Mouse (Mus musculus): ENCODE data around the gene Pkdcc. TPM values are rescaled to one million over a fixed set of nuclear protein-coding genes. Genes with fewer than 3 reads are reported as not detected.

Pkdcc gene
- total RNA-seq (2023): not detected

DNA sequence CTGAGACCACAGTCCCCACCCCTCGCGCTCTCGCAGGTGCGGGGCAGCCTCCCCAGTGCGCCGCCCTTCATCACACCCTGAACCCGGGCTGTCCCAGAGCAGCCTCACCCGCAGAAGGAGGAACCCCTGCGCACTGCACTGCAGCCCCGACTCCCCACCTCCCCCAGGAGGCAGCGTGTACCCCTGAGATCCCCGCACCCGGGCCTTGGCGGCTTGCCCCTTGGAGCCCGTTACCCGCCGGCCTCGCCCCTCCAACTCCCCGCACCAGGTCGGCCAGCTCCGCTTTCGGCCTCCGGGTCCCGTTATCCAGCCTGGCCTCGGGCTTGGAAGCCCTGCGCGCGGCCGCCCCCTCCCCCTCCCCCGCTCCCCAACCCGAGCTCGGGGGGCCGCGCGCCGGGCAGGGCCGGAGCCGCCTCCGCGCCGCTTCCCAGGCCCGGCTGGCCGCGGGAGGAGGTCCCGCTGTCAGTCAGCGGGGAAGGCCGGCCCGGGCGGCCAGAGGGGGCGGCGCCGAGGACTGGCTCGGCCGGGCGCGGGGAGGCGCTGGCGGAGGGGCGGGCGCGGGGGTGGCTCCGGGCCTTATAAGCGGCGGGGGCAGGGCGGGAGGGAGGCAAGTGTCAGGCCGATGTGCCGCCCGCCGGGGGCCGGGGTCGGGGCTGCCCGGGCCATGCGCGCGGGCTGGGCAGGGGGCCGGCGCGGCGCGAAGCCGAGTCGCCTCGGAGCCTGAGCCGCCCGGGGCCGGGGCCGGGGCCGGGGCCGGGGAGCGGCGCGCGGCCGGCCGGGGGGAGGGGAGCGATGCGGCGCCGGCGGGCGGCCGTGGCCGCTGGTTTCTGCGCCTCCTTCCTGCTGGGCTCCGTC lies at the start of gene Pkdcc:
Pkdcc (plus strand) TSS at position 619 of the 855 bp plus-strand sequence.

Other genes with a start within 250 kb of the Pkdcc start
- 100 to 1,000 TPM in 1 of 2 experiments, 10 to 100 TPM in 1; 98.5 to 119 TPM for gene Eml4, start 135.6 kb downstream of the Pkdcc start, total RNA-seq (2023)

Measured in B cell, adult 67 days (primary cell).